Mouse (Mus musculus): ENCODE data around the gene Hist1h2ag.
A peak's percentile ranks its signal among the peaks of the same experiment; 100 is the strongest.

The Hist1h2ag gene

DNA sequence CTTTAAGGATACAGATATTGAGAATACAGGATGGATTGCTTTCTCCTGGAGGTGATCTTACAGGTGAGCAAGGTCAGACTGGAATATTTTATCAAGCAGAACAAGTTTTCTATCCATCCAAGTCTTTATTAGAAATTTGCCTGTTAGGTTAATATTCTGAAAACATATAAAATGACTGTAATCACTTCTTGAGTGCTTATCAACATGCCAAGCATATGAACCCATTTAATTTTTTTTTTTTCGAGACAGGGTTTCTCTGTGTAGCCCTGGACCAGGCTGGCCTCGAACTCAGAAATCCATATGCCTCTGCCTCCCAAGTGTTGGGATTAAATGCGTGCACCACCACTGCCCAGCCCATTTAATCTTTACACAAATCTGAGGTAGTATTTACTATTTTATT lies 5.8 kb downstream of the Hist1h2ag start:
- no peak for DNase-seq (ENCODE audit: low read depth, low spot score)

DNA sequence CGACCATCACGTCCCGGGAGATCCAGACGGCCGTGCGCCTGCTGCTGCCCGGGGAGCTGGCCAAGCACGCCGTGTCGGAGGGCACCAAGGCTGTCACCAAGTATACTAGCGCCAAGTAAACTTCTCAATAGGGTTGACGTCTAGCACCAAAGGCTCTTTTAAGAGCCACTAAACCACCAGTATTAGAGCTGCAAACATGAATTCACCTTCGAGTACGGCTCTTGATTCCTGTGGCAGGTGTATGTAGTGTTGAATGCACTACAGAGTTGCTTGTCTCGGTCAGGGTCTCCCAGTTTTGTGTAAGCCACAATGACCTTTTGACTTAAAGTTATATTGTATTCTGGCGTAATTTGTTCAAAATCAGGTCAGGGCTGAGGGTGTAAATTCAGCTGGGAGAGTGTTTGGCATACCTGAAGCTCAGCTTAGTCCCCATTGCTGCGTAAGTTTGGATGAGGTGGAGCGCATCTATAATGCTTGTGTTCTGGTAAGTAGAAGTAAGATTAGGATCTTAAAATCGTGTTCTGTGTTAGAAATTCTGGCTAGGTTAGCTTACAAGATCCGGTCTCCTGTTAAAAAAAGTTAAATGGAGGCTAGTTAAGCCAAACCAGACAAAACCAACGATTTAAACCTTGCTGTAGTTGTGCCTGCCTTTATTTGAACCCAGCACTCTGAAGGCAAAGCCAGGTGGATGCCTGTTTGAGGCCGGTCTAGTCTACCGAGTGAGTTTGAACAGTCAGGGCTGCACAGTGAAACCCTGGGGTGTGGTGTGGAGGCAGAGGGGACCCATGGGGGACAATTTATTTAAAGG lies 6.4 kb downstream of the Hist1h2ag start:
- DNase-seq (ENCODE audit: low read depth, low spot score): peak; percentile 69

DNA sequence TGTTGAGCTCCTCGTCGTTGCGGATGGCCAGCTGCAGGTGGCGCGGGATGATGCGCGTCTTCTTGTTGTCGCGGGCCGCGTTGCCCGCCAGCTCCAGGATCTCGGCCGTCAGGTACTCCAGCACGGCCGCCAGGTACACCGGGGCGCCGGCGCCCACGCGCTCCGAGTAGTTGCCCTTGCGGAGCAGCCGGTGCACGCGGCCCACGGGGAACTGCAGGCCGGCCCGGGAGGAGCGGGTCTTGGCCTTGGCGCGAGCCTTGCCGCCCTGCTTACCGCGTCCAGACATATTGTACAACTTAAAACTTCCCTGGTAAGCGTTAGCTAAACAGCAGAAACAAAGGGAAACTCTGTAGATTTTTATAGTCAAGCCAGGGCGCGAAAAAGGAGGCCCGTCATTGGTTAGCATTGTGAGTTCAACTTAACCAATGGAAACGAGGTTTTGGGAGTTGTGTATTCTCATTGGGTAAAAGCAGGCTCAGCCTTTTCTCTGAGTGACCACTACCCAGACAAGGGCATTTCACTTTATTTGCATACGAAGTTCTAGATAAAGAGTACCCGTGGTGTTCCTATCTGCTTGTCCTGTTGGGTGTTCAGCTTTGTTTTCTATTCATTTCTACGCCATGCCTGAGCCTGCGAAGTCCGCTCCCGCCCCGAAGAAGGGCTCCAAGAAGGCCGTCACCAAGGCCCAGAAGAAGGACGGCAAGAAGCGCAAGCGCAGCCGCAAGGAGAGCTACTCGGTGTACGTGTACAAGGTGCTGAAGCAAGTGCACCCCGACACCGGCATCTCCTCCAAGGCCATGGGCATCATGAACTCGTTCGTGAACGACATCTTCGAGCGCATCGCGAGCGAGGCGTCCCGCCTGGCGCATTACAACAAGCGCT lies 7.2 kb downstream of the Hist1h2ag start, which contains the start of the genes Hist1h2ah and Hist1h2bk:
Gene Hist1h2ah (minus strand): TSS at position 302 of the 882 bp plus-strand sequence.
Gene Hist1h2bk (plus strand): TSS at position 604 of the 882 bp plus-strand sequence.
- peak; percentile 97 for DNase-seq (ENCODE audit: low read depth, low spot score)

GRCm38 (mm10) chr13:22034443-22035266 lies 8.1 kb downstream of the Hist1h2ag start:
- DNase-seq (ENCODE audit: low read depth, low spot score): peak; percentile 60

DNA sequence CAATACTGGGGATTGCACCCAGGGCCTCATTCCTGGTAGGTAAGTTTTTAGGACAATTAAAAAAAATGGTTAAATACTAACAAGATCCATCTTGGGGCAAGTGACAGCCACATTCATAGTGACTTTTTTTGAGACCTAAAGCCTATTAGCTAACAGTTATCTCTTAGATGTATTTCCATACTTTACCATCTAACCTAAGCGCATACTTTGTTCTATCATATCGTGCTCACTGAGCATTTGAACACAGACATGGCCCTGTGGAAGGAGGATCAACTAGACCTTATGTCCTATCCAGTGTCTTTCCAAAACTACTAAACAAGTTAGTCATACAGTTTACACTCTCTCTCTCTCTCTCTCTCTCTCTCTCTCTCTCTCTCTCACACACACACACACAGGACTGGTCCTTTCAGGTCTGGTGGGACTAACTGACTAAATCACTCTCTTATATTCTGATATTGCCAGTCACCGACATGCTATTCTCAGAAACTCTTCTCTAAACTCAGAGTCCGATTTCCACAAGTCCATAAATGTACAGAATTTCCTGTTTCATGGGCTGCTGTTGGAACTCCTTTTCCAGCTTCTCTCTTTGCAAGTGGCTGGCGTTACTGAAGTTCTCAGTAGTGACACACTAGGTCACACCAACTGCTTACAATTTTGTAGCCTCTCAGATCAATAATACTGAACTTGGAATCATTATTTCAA lies 8.9 kb downstream of the Hist1h2ag start:
- no peak for DNase-seq (ENCODE audit: low read depth, low spot score)

- DNase-seq (ENCODE audit: low read depth, low spot score): peak; percentile 52
Measured at GRCm38 (mm10) chr13:22030493-22030892, 12.3 kb downstream of the Hist1h2ag start.

DNA sequence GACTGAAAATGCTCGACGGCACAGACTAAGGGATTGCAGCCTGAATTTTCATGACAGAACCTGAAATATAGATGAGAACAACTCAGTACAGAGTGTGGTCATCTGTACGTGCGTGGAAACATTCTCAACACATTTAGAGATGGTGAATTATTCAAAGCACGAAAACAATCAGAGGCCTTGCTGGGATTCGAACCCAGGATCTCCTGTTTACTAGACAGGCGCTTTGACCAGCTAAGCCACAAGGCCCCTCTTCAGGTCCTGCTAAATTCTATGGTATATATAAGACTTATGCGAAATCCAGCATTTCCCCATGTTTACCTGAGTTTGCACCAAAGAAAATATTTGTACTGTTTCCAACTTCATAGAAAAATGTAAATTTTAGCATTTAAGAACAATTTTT lies 12.8 kb downstream of the Hist1h2ag start:
- DNase-seq (ENCODE audit: low read depth, low spot score): peak; percentile 74

DNA sequence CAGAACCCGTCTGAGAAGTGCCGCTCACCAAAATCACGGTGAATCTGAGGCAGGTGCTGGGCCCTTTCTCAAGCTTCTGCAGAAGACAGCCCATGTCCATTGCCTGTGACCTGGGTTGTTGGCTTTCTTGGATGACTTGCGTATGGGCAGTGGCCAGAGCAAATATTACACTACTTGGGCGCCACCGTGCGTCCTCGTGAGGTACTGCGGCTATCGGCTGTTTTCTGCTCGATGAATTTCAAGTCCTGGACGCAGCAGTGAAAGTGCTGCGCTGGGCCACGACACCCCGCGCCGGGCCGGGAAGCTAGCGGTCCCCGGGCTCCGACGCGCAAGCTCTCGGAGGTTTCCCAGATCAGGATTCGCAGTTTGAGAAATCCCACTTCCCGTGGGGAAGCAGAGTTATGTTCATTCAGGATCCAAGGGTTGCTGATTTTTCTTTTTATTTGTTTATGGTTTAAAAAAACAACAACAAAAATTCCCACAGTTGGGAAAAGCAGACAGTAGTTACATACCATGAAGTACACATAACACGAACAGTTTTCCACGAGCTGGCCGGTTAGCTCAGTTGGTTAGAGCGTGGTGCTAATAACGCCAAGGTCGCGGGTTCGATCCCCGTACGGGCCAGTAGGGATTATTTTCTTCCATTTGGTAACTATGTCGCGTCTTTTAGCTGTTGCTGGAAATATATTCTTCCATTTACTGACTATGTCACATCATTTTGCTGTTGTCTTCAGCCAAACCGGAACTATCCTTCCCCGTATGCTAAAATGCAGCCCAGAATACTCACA lies 13.9 kb downstream of the Hist1h2ag start:
- peak; percentile 97 for DNase-seq (ENCODE audit: low read depth, low spot score)

DNA sequence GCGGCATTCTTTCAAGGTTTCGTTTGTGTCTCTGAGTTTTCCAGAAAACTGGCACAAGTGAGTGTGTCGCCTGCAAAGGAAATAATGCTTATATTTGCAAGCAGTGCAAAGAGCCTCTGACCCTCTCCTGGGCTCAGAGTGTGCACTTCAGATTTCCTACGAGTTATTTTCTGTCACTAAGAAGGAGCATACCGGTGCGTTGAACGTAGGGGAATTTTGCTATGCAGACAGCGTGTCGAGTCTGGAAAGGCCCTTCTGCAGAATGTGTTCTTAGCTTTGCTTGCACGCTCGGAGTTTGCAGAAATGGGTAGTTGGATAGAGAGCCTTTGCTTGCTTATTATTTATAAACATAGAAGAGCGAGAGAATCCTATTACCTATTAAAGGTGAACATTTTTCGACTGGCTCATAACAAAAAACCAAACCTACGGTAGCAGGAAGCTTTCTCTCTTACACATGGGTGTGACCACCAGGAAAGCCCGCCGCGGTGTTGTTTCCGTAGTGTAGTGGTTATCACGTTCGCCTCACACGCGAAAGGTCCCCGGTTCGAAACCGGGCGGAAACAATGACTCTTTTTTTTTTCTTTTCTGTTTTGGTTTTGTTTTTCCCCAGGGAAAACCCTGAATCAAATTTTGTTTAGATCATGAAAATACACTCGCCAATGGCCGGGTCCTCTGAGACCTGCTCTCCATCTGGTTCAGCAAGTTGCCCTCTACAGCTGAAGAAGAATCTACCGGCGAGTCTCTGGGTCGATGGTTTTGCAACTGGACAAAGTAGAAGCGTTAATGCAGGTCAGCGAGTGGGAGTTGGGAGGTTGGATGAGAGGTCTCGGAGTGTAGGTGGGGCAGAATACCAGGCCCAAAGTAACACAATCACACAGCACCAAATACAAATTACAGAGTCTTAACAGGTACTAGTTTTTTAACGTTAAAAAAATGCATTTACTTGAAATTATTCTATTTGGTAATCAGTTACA lies 16.4 kb downstream of the Hist1h2ag start:
- peak; percentile 89 for DNase-seq (ENCODE audit: low read depth, low spot score)

DNA sequence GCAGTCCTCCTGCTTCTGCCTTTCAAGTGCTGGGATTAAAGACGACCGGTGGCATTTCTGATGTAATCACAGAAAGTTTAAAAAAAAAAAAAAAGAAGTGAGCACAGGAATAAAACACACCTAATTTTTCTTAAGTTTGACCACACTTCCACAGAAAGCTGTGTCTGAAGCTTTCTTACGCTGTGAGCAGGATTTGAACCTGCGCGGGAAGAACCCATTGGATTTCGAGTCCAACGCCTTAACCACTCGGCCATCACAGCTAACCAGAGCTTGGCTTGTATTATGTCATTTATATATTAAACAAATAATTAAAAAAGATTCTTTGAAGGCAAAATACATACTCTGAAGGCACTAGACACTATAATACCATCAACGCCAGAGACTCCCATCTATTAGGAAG lies 20.5 kb downstream of the Hist1h2ag start:
- peak; percentile 92 for DNase-seq (ENCODE audit: low read depth, low spot score)

DNA sequence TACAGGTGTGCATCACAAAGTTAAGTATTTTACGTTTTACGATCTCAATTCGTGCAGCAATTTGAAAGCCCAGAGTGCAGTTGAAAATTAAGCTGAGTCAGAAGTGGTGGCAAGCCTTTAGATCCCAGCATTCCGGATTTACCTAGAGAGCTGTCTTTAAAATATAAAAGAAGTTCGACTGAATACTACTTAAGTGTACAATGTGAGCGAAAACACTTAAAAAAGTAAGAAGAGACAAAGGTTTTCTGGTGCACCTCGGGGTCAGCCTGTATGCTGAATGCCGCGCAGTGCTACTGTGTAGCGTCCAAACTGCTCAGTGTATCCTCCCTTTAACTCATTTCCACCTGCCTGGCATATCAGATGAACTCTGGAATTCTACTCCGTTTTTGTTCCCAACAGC lies 21.2 kb downstream of the Hist1h2ag start:
- DNase-seq (ENCODE audit: low read depth, low spot score): no peak

- DNase-seq (ENCODE audit: low read depth, low spot score): peak; percentile 71
Measured at GRCm38 (mm10) chr13:22020901-22021339, 21.8 kb downstream of the Hist1h2ag start.

- no peak for DNase-seq (ENCODE audit: low read depth, low spot score)
Measured at GRCm38 (mm10) chr13:22019934-22020835, 22.6 kb downstream of the Hist1h2ag start.

DNA sequence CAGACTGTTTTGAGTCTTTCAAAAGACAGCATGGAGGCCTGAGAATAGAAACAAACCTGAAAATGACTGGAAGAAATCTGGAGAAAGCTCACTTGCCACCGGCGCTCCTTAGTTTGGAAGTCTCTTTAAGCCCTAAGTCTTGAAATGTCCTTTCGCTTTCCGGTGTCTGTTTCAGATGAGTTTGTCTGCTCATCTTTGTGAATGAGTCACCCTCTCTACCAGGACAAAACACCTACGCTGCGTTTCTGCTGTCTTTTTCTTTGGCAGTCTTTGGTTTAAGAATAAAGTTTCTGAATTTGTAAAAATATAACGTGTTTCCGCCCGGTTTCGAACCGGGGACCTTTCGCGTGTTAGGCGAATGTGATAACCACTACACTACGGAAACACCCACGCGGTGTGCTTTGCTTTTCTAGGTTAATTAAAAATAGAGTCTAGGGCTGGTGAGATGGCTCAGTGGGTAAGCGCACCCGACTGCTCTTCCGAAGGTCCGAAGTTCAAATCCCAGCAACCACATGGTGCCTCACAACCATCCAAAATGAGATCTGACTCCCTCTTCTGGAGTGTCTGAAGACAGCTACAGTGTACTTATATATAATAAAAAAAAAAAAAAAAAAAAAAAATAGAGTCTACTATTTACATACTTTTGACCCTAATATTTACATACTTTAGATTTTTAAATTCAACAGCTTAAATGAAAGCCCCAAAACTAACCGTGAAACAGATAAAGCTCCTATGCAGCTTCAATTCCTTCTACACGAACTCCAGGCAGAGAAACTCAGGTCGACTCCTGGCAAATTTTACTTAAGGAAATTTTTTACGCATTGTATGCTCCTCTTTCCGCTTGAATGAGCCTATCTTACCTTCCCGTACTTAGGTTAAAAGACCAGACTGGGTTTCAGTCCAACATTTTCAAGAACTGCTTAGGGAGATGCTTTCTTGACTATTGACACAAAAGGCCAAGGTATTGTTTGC lies 27.0 kb downstream of the Hist1h2ag start:
- DNase-seq (ENCODE audit: low read depth, low spot score): peak; percentile 93

DNA sequence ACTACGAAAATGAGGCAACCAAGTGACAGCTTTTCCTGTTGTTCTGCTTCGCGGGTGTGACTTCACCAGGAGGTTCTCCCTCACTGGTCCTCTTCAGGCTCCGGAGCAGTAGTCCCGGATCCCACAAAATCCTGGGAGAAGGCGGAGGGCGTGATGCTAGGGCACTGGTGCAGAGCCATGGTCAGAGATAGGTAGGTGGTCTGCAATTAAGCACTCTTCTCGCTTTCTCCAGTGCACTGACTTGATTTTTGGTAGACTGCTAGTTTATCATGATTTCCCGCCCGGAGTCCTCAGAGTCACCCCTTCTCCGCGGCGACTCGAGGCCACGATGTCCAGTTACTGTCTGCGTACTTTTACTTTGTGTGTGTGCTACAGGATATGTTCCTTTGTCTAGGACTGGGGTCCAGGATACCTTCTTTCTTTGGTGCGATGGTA lies 28.3 kb downstream of the Hist1h2ag start:
- DNase-seq (ENCODE audit: low read depth, low spot score): no peak

DNA sequence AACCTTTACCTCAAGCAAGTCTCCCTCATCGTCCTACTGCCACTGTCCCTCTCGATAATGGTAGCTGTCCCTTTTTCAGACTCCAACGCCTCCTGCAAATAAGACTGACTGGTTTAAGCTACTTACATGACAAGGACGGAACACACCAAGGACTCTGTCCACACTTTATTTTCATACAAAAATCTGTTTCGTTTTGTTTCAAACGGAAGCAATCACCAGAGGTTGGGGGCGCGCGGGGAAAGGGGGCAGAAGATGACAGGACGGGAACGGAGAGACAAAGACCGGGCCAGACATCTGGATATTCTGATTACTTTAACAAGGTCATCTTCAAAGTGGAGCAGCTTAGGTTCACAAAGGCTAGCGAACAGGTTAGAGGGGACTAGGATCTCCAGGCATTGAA lies 29.0 kb downstream of the Hist1h2ag start:
- DNase-seq (ENCODE audit: low read depth, low spot score): no peak

- no peak for DNase-seq (ENCODE audit: low read depth, low spot score)
Measured at GRCm38 (mm10) chr13:22009642-22010041, 33.1 kb downstream of the Hist1h2ag start, which contains the start of gene Prss16. TSS of gene Prss16 (minus strand) at chr13:22009742.

Data from ZHBTc4 (cell line).